Mouse (Mus musculus): ENCODE data around the gene Aqp1.
A peak's percentile ranks its signal among the peaks of the same experiment; 100 is the strongest.

- TF ChIP-seq CTCF (IDR thresholded peaks at IDR 0.05) (no peak), EP300 (IDR thresholded peaks at IDR 0.05) (peak; percentile 77)
Observed at GRCm38 (mm10) chr6:55322980-55323379, 13.3 kb upstream of the Aqp1 start.

Measured in lung, postnatal 0 days (tissue).